Mouse (Mus musculus) midbrain, embryonic 10.5 days (tissue): Measurements from ENCODE around the gene Mesp1. TPM values are rescaled to one million over a fixed set of nuclear protein-coding genes. Genes with fewer than 3 reads are reported as not detected.
"Not testable (repeated sequence)": the region's sequence is repeated elsewhere in the genome, so short reads cannot be mapped to it uniquely, and the experiment has no call there.

Experiments
- DNase-seq: peaks from one replicate; pipeline ENCODE4 v3.0.0-alpha.2; 2017; ENCODE audit warnings: low spot score
- H3K27ac ChIP-seq: fragments of 300-500 bp; sonication (generic); replicated peaks from 2 replicates; pipeline ENCODE4 v1.5.1; 2016; ENCODE audit warnings: mild to moderate bottlenecking
- H3K27me3 ChIP-seq: fragments of 300-500 bp; sonication (generic); 2 replicates; pipeline ENCODE4 v1.6.1; 2016; ENCODE audit warnings: low read depth, mild to moderate bottlenecking; ENCODE audit not compliant: poor library complexity, severe bottlenecking
- H3K36me3 ChIP-seq: fragments of 300-500 bp; sonication (generic); 2 replicates; pipeline ENCODE4 v1.6.1; 2016; ENCODE audit warnings: mild to moderate bottlenecking, moderate library complexity
- H3K4me1 ChIP-seq: fragments of 300-500 bp; sonication (generic); 2 replicates; pipeline ENCODE4 v1.6.1; 2016
- H3K4me3 ChIP-seq: fragments of 300-500 bp; sonication (generic); 2 replicates; pipeline ENCODE4 v1.5.1; 2016; ENCODE audit warnings: mild to moderate bottlenecking, moderate library complexity
- H3K9me3 ChIP-seq: fragments of 300-500 bp; sonication (generic); replicated peaks from 2 replicates; pipeline ENCODE4 v1.6.1; 2016; ENCODE audit warnings: mild to moderate bottlenecking
- WGBS: fragments of 180-500 bp; shearing (Covaris S2); methylation state at CpG from one replicate; pipeline ENCODE4 v1.1.7; 2016; 5-methylcytosine and 5-hydroxymethylcytosine counted together
- polyA plus RNA-seq: library from polyadenylated mRNA; unstranded; fragments of >200 nt; fragmentation: Nextera tagmentation; extraction: Ambion mirVana; gene quantifications from 2 replicates; pipeline ENCODE4 v1.2.1, GENCODE M21; 2016

Gene Mesp1
- polyA plus RNA-seq, 1 experiment from 2014 or later: 0.12 TPM

GRCm38 (mm10) chr7:79810611-79811506 lies 17.3 kb upstream of the Mesp1 start, which contains the start of gene Mesp2:
TSS of gene Mesp2 (plus strand) at chr7:79810727.
- H3K27me3 ChIP-seq: peaks cover 41% of the 10 kb centered on the region
- peak; percentile 77 for DNase-seq
- H3K4me1 ChIP-seq: peaks cover 9% of the 10 kb centered on the region
- H3K9me3 ChIP-seq: no peaks in the 10 kb centered on the region
- no peaks in the 10 kb centered on the region for H3K36me3 ChIP-seq
- WGBS: 21% methylated on average over 71 of the region's 71 CpGs
- peak within 1 kb of the TSS; percentile 81 for H3K27ac ChIP-seq
- peak within 1 kb of the TSS; percentile 51 for H3K4me3 ChIP-seq

GRCm38 (mm10) chr7:79808561-79808960 lies 15.0 kb upstream of the Mesp1 start:
- H3K36me3 ChIP-seq: no peaks in the 10 kb centered on the region
- H3K9me3 ChIP-seq: no peaks in the 10 kb centered on the region
- H3K27me3 ChIP-seq: peaks cover 41% of the 10 kb centered on the region
- WGBS: 89% methylated on average over 7 of the region's 7 CpGs
- peaks cover 9% of the 10 kb centered on the region for H3K4me1 ChIP-seq
- H3K27ac ChIP-seq: no peak overlapping the region
- H3K4me3 ChIP-seq: no peak overlapping the region
- DNase-seq: no peak

- no peak overlapping the region for H3K4me3 ChIP-seq
- no peak for DNase-seq
- WGBS: 82% methylated on average over 2 of the region's 2 CpGs
Observed at GRCm38 (mm10) chr7:79803887-79804286, 10.3 kb upstream of the Mesp1 start.

GRCm38 (mm10) chr7:79802037-79802436 lies 8.4 kb upstream of the Mesp1 start:
- DNase-seq: no peak
- peaks cover 10% of the 10 kb centered on the region for H3K4me1 ChIP-seq
- 73% methylated on average over 5 of the region's 5 CpGs for WGBS

More at GRCm38 (mm10) chr7:79803887-79804286, 10.3 kb upstream of the Mesp1 start:
- Histone ChIP-seq H3K36me3 (no peaks in the 10 kb centered on the region), H3K27ac (no peak overlapping the region), H3K4me1 (no peaks in the 10 kb centered on the region), H3K9me3 (no peaks in the 10 kb centered on the region), H3K27me3 (peaks cover 9% of the 10 kb centered on the region; the same call in 1 of the 2 replicates)

GRCm38 (mm10) chr7:79801391-79801790 lies 7.8 kb upstream of the Mesp1 start:
- H3K27me3 ChIP-seq: peaks cover 27% of the 10 kb centered on the region
- DNase-seq: no peak
- WGBS: 75% methylated on average over 11 of the region's 11 CpGs

More at GRCm38 (mm10) chr7:79802037-79802436, 8.4 kb upstream of the Mesp1 start:
- peaks cover 26% of the 10 kb centered on the region for H3K27me3 ChIP-seq
- no peaks in the 10 kb centered on the region for H3K9me3 ChIP-seq
- H3K36me3 ChIP-seq: no peaks in the 10 kb centered on the region
- H3K27ac ChIP-seq: no peak overlapping the region; the same call in 1 of the 2 replicates
- H3K4me3 ChIP-seq: no peak overlapping the region

GRCm38 (mm10) chr7:79800336-79800735 lies 6.7 kb upstream of the Mesp1 start:
- Histone ChIP-seq H3K27me3 (peaks cover 37% of the 10 kb centered on the region), H3K9me3 (no peaks in the 10 kb centered on the region), H3K4me1 (peaks cover 12% of the 10 kb centered on the region), H3K27ac (no peak overlapping the region), H3K36me3 (no peaks in the 10 kb centered on the region), H3K4me3 (no peak overlapping the region)
- WGBS: 88% methylated on average over 4 of the region's 4 CpGs
- no peak for DNase-seq

More at GRCm38 (mm10) chr7:79801391-79801790, 7.8 kb upstream of the Mesp1 start:
- Histone ChIP-seq H3K4me3 (no peak overlapping the region), H3K36me3 (no peaks in the 10 kb centered on the region), H3K27ac (no peak overlapping the region), H3K9me3 (no peaks in the 10 kb centered on the region), H3K4me1 (peaks cover 12% of the 10 kb centered on the region)

GRCm38 (mm10) chr7:79799506-79799905 lies 5.9 kb upstream of the Mesp1 start:
- Histone ChIP-seq H3K36me3 (no peaks in the 10 kb centered on the region), H3K4me3 (no peak overlapping the region), H3K27ac (peak overlapping the region; percentile 23; the same call in 1 of the 2 replicates), H3K9me3 (no peaks in the 10 kb centered on the region), H3K27me3 (peaks cover 45% of the 10 kb centered on the region), H3K4me1 (peaks cover 12% of the 10 kb centered on the region)
- no peak for DNase-seq
- WGBS: 75% methylated on average over 6 of the region's 6 CpGs

- Histone ChIP-seq H3K4me3 (no peak overlapping the region), H3K36me3 (no peaks in the 10 kb centered on the region), H3K27ac (no peak overlapping the region), H3K4me1 (peaks cover 12% of the 10 kb centered on the region), H3K9me3 (no peaks in the 10 kb centered on the region), H3K27me3 (peaks cover 50% of the 10 kb centered on the region)
- 4% methylated on average over 8 of the region's 8 CpGs for WGBS
- peak; percentile 83 for DNase-seq
Observed at GRCm38 (mm10) chr7:79799048-79799447, 5.5 kb upstream of the Mesp1 start.

GRCm38 (mm10) chr7:79798606-79799005 lies 5.0 kb upstream of the Mesp1 start:
- no peak overlapping the region for H3K4me3 ChIP-seq
- H3K9me3 ChIP-seq: no peaks in the 10 kb centered on the region
- H3K36me3 ChIP-seq: no peaks in the 10 kb centered on the region
- whole genome bisulfite sequencing: 27% methylated on average over 5 of the region's 5 CpGs
- H3K4me1 ChIP-seq: peaks cover 12% of the 10 kb centered on the region
- H3K27ac ChIP-seq: no peak overlapping the region
- peaks cover 54% of the 10 kb centered on the region for H3K27me3 ChIP-seq
- DNase-seq: no peak

GRCm38 (mm10) chr7:79792635-79793421 lies 760 bp downstream of the Mesp1 start:
- peak overlapping the region; percentile 71; the same call in 1 of the 2 replicates for H3K27ac ChIP-seq

GRCm38 (mm10) chr7:79789812-79790211 lies 3.8 kb downstream of the Mesp1 start:
- not testable (repeated sequence) for H3K36me3 ChIP-seq

More at GRCm38 (mm10) chr7:79792635-79793421, 760 bp downstream of the Mesp1 start:
- Histone ChIP-seq H3K9me3 (no peaks in the 10 kb centered on the region), H3K4me1 (peaks cover 37% of the 10 kb centered on the region), H3K4me3 (peak overlapping the region; percentile 57), H3K36me3 (no peaks in the 10 kb centered on the region), H3K27me3 (peaks cover 86% of the 10 kb centered on the region)
- 2% methylated on average over 80 of the region's 80 CpGs for WGBS
- DNase-seq: peak; percentile 69

GRCm38 (mm10) chr7:79786295-79786694 lies 7.3 kb downstream of the Mesp1 start:
- Histone ChIP-seq H3K27ac (no peak overlapping the region), H3K9me3 (no peaks in the 10 kb centered on the region), H3K36me3 (no peaks in the 10 kb centered on the region), H3K4me3 (no peak overlapping the region), H3K4me1 (peaks cover 19% of the 10 kb centered on the region), H3K27me3 (peaks cover 47% of the 10 kb centered on the region)
- WGBS: 22% methylated on average over 6 of the region's 6 CpGs
- DNase-seq: peak; percentile 60

More at GRCm38 (mm10) chr7:79789812-79790211, 3.8 kb downstream of the Mesp1 start:
- not testable (repeated sequence) for H3K9me3 ChIP-seq, DNase-seq, H3K27ac ChIP-seq, H3K4me3 ChIP-seq
- Histone ChIP-seq H3K27me3 (peaks cover 82% of the 10 kb centered on the region), H3K4me1 (peaks cover 34% of the 10 kb centered on the region)
- 28% methylated on average over 2 of the region's 2 CpGs for WGBS
